Mouse (Mus musculus) midbrain, embryonic 16.5 days (tissue): ENCODE data around the gene Tmem104. TPM values are rescaled to one million over a fixed set of nuclear protein-coding genes. Genes with fewer than 3 reads are reported as not detected.

Experiments used
- ATAC-seq: fragments of 200-750 bp; cut with Nextera tagmentation; 2 replicates; pipeline ENCODE4 v1.8.0; 2017; ENCODE audit warnings: moderate TSS enrichment
- H3K27ac ChIP-seq: fragments of 300-500 bp; sonication (generic); 2 replicates; pipeline ENCODE4 v1.5.1; 2014; ENCODE audit warnings: mild to moderate bottlenecking, low read length, mixed read lengths
- H3K27me3 ChIP-seq: fragments of 300-500 bp; sonication (generic); 2 replicates; pipeline ENCODE4 v1.6.1; 2014; ENCODE audit warnings: low read depth, low read length, mixed read lengths; ENCODE audit not compliant: control insufficient read depth, insufficient read depth
- H3K36me3 ChIP-seq: fragments of 300-500 bp; sonication (generic); 2 replicates; pipeline ENCODE4 v1.6.1; 2014; ENCODE audit warnings: mild to moderate bottlenecking, low read length, moderate library complexity, mixed read lengths; ENCODE audit not compliant: control insufficient read depth, insufficient read depth
- H3K4me1 ChIP-seq: fragments of 300-500 bp; sonication (generic); 2 replicates; pipeline ENCODE4 v1.6.1; 2014; ENCODE audit warnings: mild to moderate bottlenecking, low read length, mixed read lengths; ENCODE audit not compliant: control insufficient read depth, insufficient read depth
- H3K4me2 ChIP-seq: fragments of 300-500 bp; sonication (generic); 2 replicates; pipeline ENCODE4 v1.6.1; 2014; ENCODE audit warnings: mild to moderate bottlenecking, low read length, mixed read lengths
- H3K4me3 ChIP-seq: fragments of 300-500 bp; sonication (generic); 2 replicates; pipeline ENCODE4 v1.5.1; 2014; ENCODE audit warnings: low read depth, mild to moderate bottlenecking, low read length, moderate library complexity, mixed read lengths
- H3K9ac ChIP-seq: fragments of 300-500 bp; sonication (generic); 2 replicates; pipeline ENCODE4 v1.6.1; 2014; ENCODE audit warnings: low read depth, low read length, mixed read lengths
- H3K9me3 ChIP-seq: fragments of 300-500 bp; sonication (generic); replicated peaks from 2 replicates; pipeline ENCODE4 v1.6.1; 2014; ENCODE audit warnings: mild to moderate bottlenecking, low read length, mixed read lengths; ENCODE audit not compliant: control insufficient read depth, poor library complexity, severe bottlenecking
- WGBS: fragments of 180-500 bp; shearing (Covaris S2); extraction: QIAGEN DNeasy Blood & Tissue Kit; methylation state at CpG from one replicate; pipeline ENCODE4 v1.1.7; 2014; 5-methylcytosine and 5-hydroxymethylcytosine counted together
- polyA plus RNA-seq: library from polyadenylated mRNA; unstranded; fragments of >200 nt; fragmentation: Nextera tagmentation; extraction: Ambion mirVana; gene quantifications from 2 replicates; pipeline ENCODE4 v1.2.1, GENCODE M21; 2015

Tmem104 gene
- polyA plus RNA-seq, 1 experiment from 2014 or later = 12.5 TPM

DNA sequence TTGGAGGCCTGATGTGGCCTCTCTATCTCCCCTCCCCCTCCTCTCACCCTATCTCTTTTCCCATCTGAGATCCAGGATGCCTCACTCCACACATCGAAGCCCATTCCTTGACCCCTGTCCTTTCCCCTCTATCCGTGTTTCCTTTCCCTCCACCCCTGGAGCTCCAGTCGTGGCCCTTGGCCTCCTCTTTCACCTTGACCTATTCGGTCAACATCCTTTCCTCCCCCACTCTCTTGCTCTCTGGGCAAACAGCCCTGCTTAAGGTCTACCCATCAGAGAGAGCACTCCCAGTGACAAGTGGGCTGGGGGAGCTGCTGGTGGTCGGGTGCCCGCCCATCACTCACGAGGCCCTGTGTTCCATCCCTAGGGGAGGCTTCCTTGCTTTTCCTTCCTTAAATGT, 86.4 kb downstream of the Tmem104 start:
- 77% methylated on average over 7 of the region's 7 CpGs for WGBS
- H3K4me1 ChIP-seq = peaks cover 25% of the 10 kb centered on the region
- no peak for ATAC-seq
- no peak overlapping the region for H3K4me3 ChIP-seq
- H3K36me3 ChIP-seq = peaks cover 10% of the 10 kb centered on the region
- no peaks in the 10 kb centered on the region for H3K9me3 ChIP-seq
- no peak overlapping the region for H3K4me2 ChIP-seq
- H3K27me3 ChIP-seq = peaks cover 1% of the 10 kb centered on the region
- H3K27ac ChIP-seq = no peak overlapping the region
- H3K9ac ChIP-seq = no peak overlapping the region; the same call in 1 of the 2 replicates

DNA sequence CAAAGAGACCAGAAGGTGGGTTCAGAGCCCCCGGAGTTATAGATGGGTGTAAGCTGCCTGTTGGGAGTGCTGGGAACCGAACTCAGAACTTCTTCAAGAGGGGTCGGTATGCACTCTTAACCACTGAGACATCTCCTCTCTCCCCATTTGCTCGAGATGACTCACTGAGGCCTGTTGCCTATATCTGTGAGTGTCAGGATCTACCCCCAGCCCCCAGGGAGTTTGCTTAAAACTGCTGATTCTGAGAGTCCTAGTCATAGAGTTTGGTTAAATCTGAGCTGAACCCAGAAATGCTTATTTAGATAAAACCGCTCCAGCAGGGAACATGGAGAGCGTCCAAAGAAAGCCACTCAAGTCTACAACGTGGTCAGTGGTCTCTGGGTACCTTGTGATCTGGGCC, 86.9 kb downstream of the Tmem104 start:
- no peak for ATAC-seq
- Histone ChIP-seq H3K4me3 (no peak overlapping the region), H3K9ac (no peak overlapping the region), H3K27ac (no peak overlapping the region), H3K4me2 (no peak overlapping the region), H3K9me3 (no peaks in the 10 kb centered on the region), H3K36me3 (peaks cover 6% of the 10 kb centered on the region), H3K27me3 (no peaks in the 10 kb centered on the region; the same call in 1 of the 2 replicates), H3K4me1 (peaks cover 25% of the 10 kb centered on the region)
- WGBS = 88% methylated on average over 7 of the region's 7 CpGs

DNA sequence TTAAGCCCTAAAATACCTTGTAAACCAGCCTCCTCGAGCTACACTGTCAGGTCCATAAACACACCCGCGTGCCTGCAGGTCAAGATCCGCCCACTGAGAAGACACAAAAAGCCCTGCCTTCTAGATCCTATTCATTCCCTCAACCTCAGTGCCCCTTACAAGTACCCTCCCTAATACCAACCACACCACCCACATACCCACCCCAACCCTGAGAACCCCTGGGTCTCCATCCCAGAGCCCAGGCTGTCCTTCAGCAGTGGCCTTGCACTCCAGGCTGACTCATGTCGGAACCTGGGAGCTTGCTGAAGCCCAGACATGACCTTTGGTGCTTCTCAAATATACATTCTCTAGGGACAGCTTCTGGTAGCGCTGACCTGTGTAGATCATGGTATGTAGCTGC, 87.5 kb downstream of the Tmem104 start:
- no peak for ATAC-seq
- Histone ChIP-seq H3K4me3 (no peak overlapping the region), H3K36me3 (peaks cover 4% of the 10 kb centered on the region; the same call in 1 of the 2 replicates), H3K4me2 (no peak overlapping the region), H3K27ac (no peak overlapping the region), H3K9me3 (no peaks in the 10 kb centered on the region), H3K27me3 (no peaks in the 10 kb centered on the region), H3K9ac (no peak overlapping the region), H3K4me1 (peaks cover 25% of the 10 kb centered on the region)
- 90% methylated on average over 6 of the region's 6 CpGs for WGBS

DNA sequence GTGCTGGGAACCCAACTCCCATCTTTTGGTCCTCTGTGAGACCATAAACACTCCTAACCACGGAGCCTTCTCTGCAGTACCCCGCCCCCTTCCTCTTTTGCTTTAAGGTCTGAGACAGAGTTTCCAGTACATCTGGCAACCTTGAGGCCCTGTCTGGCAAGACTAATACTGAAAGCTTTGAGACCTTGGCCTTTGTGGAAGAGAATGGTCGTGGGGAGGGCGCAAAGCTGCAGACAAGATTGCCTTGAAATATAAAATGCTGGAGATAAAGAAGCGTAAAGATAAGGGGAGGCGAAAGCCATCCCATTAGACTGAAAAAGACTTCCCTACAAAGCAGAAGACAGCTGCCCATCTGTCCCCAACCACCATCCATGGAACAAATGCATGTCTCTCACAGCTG, 88.2 kb downstream of the Tmem104 start:
- peak overlapping the region; percentile 71 for H3K4me2 ChIP-seq

DNA sequence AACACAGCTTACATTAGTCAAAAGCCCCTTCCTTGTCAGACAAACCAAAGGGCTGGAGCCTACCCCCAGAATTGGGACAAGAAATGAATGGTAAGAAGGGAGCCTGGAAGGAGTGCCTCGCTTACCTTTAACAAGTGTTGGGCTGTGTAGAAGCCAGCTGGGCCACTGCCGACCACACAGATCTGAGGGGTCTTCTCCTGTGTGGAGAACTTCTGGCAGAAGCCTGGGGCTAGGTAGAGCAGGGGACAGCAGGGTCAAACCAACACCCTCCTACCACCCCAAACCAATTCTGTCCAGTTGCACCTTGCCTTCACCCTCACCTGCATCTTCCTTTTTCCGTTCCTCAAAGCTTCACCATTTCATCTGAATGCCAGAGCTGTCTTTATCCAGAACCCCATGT, 88.7 kb downstream of the Tmem104 start:
- peaks cover 23% of the 10 kb centered on the region for H3K4me1 ChIP-seq
- H3K9me3 ChIP-seq = no peaks in the 10 kb centered on the region
- H3K27me3 ChIP-seq = no peaks in the 10 kb centered on the region
- peaks cover 4% of the 10 kb centered on the region; the same call in 1 of the 2 replicates for H3K36me3 ChIP-seq
- WGBS = 53% methylated on average over 3 of the region's 3 CpGs
- H3K27ac ChIP-seq = peak overlapping the region; percentile 88; the same call in 1 of the 2 replicates
- no peak for ATAC-seq
- H3K4me2 ChIP-seq = peak overlapping the region; percentile 71
- peak overlapping the region; percentile 56 for H3K4me3 ChIP-seq
- H3K9ac ChIP-seq = peak overlapping the region; percentile 83

More for the DNA sequence above, 88.2 kb downstream of the Tmem104 start:
- Histone ChIP-seq H3K9ac (peak overlapping the region; percentile 83; the same call in 1 of the 2 replicates), H3K36me3 (peaks cover 4% of the 10 kb centered on the region; the same call in 1 of the 2 replicates), H3K9me3 (no peaks in the 10 kb centered on the region), H3K4me1 (peaks cover 23% of the 10 kb centered on the region), H3K27me3 (no peaks in the 10 kb centered on the region), H3K4me3 (no peak overlapping the region; the same call in 1 of the 2 replicates), H3K27ac (no peak overlapping the region)
- ATAC-seq = no peak
- WGBS = 90% methylated on average over 6 of the region's 6 CpGs

DNA sequence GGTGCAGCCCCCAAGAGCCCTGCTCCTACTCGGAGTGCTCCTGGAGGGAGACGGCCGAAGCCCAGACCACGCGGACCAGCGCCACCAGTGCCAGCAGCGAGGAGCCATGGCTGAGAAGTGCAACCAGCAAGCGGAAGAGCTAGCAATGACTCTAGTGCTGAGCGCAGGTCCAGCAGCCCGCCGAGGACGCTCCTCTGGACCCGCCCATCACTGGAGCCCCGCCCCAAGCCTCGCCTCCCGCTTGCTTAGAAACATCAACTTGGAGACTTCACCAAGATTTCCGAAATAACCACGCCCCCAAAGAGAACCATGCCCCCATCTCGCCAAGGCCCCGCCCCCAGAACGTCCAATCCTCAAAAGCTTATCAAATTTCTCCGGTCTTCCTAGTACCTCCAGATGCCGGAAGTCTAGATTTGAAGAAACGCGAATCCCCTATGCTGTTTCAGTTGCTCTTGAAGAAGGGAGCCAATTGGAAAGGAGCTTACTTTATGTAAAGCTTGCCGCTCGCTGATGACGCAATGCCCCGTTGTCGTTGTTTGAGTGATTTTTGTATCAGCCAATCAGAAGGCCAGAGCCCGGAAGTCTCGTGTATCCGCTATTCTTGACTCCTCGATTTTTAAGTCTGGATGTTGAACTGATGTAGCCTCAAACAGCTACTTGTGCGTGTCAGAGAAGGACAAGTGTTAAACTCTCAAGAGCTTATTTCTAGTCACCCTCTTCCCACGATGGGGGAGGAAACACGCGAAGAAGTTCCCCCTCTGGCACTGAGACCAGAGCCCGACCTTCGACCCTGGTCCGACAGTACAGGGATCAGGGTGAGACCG, 89.7 kb downstream of the Tmem104 start, which contains the start of gene Fdxr:
Gene Fdxr (minus strand): TSS at position 271 of the 824 bp plus-strand sequence.
- Histone ChIP-seq H3K4me1 (peaks cover 23% of the 10 kb centered on the region), H3K27ac (peak within 1 kb of the TSS; percentile 88), H3K4me2 (peak within 1 kb of the TSS; percentile 71), H3K36me3 (peaks cover 1% of the 10 kb centered on the region; the same call in 1 of the 2 replicates), H3K9ac (peak within 1 kb of the TSS; percentile 83), H3K9me3 (no peaks in the 10 kb centered on the region), H3K27me3 (no peaks in the 10 kb centered on the region), H3K4me3 (peak within 1 kb of the TSS; percentile 56)
- ATAC-seq = peak; percentile 96
- under 1% methylated on average over 42 of the region's 42 CpGs for WGBS

DNA sequence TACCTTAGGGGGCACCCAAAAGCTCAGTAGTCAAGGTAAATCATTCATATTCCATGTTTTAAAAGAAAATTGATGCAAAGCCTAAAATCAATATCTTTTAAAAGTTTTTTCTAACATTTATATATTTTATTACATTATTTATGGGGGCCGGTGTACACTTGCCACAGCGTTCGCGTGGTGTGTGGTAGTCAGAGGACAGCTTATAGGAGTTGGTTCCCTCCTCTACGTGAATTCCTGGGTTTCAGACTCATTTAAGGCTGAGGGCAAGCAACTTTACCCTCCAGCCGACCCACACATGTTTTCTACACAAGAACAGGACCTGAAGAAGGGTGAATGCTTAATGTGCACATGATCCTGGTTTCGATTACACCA, 90.3 kb downstream of the Tmem104 start:
- Histone ChIP-seq H3K27me3 (no peaks in the 10 kb centered on the region), H3K4me2 (peak overlapping the region; percentile 62), H3K36me3 (no peaks in the 10 kb centered on the region), H3K4me3 (peak overlapping the region; percentile 56), H3K9me3 (no peaks in the 10 kb centered on the region), H3K27ac (peak overlapping the region; percentile 88), H3K9ac (peak overlapping the region; percentile 71), H3K4me1 (peaks cover 23% of the 10 kb centered on the region)
- WGBS = 22% methylated on average over 7 of the region's 7 CpGs
- no peak for ATAC-seq

DNA sequence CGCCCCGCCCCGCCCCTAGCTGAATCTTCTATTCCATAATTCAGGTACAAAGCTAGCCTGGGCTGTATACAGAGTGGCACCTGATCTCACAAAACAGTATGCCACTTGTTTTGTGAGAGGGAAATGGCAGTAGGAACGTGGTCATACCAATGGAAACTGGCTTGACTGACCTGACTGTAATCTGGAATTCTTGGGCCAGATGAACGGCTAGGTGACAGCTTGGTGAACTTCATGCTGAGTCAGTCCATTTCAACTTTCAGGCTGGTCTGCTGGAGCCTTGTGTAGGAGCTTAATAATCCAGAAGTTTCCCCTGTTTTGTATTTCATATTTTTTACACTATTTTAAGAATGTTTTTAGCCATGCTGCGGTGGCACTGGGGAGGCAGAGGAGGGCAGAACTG, 90.9 kb downstream of the Tmem104 start:
- no peak overlapping the region for H3K27ac ChIP-seq
- no peak for ATAC-seq
- 65% methylated on average over 6 of the region's 6 CpGs for WGBS
- no peak overlapping the region for H3K4me3 ChIP-seq
- peak overlapping the region; percentile 62; the same call in 1 of the 2 replicates for H3K4me2 ChIP-seq
- no peak overlapping the region for H3K9ac ChIP-seq
- no peaks in the 10 kb centered on the region for H3K36me3 ChIP-seq
- peaks cover 23% of the 10 kb centered on the region for H3K4me1 ChIP-seq
- H3K27me3 ChIP-seq = no peaks in the 10 kb centered on the region
- no peaks in the 10 kb centered on the region for H3K9me3 ChIP-seq

DNA sequence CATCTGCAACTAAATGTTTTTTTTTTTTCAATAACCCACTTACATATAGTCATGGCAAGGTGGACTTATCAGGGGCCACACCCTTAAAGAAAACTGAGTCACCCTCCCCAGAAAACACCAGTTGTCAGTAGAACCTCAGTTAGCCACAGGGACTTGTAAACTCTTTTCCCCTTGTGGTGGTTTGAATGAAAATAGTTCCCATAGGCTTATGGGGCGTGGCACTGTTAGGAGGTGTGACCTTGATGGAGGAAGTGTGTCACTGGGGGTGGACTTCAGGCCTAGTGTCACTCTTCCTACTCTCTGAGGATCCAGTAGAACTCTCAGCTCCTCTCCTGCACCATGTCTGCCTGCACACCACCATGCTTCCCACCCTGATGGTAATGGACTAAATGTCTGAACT, 92.4 kb downstream of the Tmem104 start:
- Histone ChIP-seq H3K27me3 (no peaks in the 10 kb centered on the region), H3K4me1 (peaks cover 23% of the 10 kb centered on the region), H3K36me3 (no peaks in the 10 kb centered on the region), H3K9ac (no peak overlapping the region), H3K9me3 (no peaks in the 10 kb centered on the region), H3K4me3 (no peak overlapping the region), H3K4me2 (no peak overlapping the region), H3K27ac (no peak overlapping the region)
- ATAC-seq = no peak
- 84% methylated on average over 1 of the region's 1 CpGs for WGBS
